Mouse (Mus musculus): ENCODE data around the gene 4930402H24Rik. TPM values are rescaled to one million over a fixed set of nuclear protein-coding genes. Genes with fewer than 3 reads are reported as not detected.
A peak's percentile ranks its signal among the peaks of the same experiment; 100 is the strongest.

4930402H24Rik gene
- 12.4 and 23.1 TPM in 2 replicates for polyA plus RNA-seq (2012; rRNA removed)

- peak; percentile 55 for DNase-seq (ENCODE audit: low read depth, low spot score)
- WGBS = 2% methylated on average over 50 of the region's 50 CpGs
Measured at GRCm38 (mm10) chr2:130905751-130906583, at the start of gene 4930402H24Rik, which contains the start of gene Atrn. Gene 4930402H24Rik (minus strand): TSS chr2:130906406. Gene Atrn (plus strand): TSS chr2:130906495.

DNA sequence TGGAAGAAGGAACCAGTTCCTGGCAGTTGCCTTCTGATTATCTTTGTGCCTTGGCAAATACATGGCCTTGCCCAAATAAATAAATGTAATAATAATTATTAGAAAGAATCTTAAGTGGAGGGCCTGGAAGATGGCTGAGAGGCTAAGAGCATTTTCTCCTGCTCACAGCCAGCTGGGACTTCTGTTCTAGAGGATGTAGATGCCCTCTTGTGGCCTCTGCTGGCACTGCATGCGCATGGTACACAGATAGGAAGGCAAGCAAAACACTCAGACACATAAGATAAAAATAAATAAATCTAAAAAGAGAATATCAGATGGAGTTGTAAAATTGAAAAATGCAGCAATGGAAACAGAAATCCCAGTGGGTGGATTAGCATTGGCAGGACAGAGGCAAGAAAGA is 44.3 kb upstream of the 4930402H24Rik start:
- peak; percentile 59 for DNase-seq (ENCODE audit: low read depth, low spot score)
- WGBS = 0% methylated on average over 1 of the region's 1 CpGs

GRCm38 (mm10) chr2:130949781-130950180 is 43.6 kb upstream of the 4930402H24Rik start:
- WGBS = 55% methylated on average over 2 of the region's 2 CpGs
- DNase-seq (ENCODE audit: low read depth, low spot score) = no peak

- WGBS = 88% methylated on average over 12 of the region's 12 CpGs
- no peak for DNase-seq (ENCODE audit: low read depth, low spot score)
Measured at GRCm38 (mm10) chr2:130932865-130933264, 26.7 kb upstream of the 4930402H24Rik start.

DNA sequence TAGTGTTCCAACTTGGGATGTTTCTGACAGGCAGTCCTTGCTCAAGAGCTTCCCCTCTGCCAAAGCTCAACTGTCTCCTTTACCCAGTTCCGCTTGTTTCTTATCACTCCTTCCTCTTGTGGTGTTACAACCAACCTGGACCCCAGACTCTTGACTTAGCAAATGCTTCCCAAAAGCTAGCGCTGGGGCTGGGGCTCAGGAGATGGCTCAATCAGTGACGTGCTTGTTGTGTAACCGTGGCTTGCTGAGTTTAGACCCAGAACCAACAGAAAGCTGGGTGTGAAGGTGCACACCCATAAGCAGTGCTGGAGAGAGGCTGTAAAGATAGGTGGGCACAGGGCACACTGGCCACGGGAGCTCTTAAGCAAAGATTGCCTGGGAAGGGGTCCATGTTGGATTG is 23.8 kb upstream of the 4930402H24Rik start:
- 49% methylated on average over 5 of the region's 5 CpGs for WGBS
- no peak for DNase-seq (ENCODE audit: low read depth, low spot score)

GRCm38 (mm10) chr2:130928530-130928929 is 22.3 kb upstream of the 4930402H24Rik start:
- DNase-seq (ENCODE audit: low read depth, low spot score) = no peak

GRCm38 (mm10) chr2:130928031-130928430 is 21.8 kb upstream of the 4930402H24Rik start:
- DNase-seq (ENCODE audit: low read depth, low spot score) = no peak
- WGBS = 35% methylated on average over 4 of the region's 4 CpGs

GRCm38 (mm10) chr2:130924950-130925349 is 18.7 kb upstream of the 4930402H24Rik start:
- DNase-seq (ENCODE audit: low read depth, low spot score) = no peak
- 35% methylated on average over 2 of the region's 2 CpGs for WGBS

GRCm38 (mm10) chr2:130919062-130919593 is 12.9 kb upstream of the 4930402H24Rik start:
- WGBS = 49% methylated on average over 5 of the region's 5 CpGs
- DNase-seq (ENCODE audit: low read depth, low spot score) = no peak

DNA sequence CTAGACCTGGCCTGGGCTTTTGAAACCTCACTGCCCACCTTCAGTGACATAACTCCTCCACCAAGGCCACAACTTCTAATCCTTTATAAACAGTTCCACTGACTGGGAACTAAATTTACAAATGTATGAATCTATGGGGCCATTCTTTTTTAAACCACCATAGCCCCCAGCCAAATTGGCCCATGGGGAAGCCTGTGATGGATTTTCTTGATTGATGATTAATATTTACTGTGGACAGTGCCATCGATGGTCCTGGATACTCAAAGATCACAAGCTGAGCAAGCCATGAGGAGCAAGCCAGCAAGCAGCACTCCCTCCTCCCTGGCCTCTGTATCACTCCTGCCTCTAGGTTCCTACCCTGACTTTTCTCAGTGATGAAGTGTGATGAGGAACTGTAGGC is 11.5 kb upstream of the 4930402H24Rik start:
- no peak for DNase-seq (ENCODE audit: low read depth, low spot score)
- 94% methylated on average over 1 of the region's 1 CpGs for WGBS

- no peak for DNase-seq (ENCODE audit: low read depth, low spot score)
- 45% methylated on average over 3 of the region's 3 CpGs for WGBS
Measured at GRCm38 (mm10) chr2:130916521-130917147, 10.4 kb upstream of the 4930402H24Rik start.

GRCm38 (mm10) chr2:130914873-130915272 is 8.7 kb upstream of the 4930402H24Rik start:
- 94% methylated on average over 1 of the region's 1 CpGs for WGBS
- no peak for DNase-seq (ENCODE audit: low read depth, low spot score)

DNA sequence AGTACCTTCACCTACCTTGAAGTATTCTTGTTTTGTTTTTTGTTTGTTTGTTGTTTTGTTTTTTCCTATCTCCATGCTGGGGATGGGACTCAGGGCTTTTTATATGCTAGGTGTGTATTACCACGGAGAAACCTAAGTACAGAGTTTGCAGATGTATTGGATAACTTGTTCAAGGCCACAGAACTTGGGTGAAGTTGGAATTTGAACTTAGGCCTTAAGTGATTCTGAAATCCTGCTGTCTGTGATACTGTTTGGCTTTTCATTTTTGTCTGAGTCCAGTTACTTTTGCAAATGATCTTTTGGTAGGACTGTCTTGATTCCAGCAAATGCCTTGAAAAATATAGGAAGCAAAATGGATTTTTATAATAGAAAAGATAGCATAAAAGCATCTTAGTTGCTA is 5.5 kb upstream of the 4930402H24Rik start:
- DNase-seq (ENCODE audit: low read depth, low spot score) = no peak
- 31% methylated on average over 1 of the region's 1 CpGs for WGBS

DNA sequence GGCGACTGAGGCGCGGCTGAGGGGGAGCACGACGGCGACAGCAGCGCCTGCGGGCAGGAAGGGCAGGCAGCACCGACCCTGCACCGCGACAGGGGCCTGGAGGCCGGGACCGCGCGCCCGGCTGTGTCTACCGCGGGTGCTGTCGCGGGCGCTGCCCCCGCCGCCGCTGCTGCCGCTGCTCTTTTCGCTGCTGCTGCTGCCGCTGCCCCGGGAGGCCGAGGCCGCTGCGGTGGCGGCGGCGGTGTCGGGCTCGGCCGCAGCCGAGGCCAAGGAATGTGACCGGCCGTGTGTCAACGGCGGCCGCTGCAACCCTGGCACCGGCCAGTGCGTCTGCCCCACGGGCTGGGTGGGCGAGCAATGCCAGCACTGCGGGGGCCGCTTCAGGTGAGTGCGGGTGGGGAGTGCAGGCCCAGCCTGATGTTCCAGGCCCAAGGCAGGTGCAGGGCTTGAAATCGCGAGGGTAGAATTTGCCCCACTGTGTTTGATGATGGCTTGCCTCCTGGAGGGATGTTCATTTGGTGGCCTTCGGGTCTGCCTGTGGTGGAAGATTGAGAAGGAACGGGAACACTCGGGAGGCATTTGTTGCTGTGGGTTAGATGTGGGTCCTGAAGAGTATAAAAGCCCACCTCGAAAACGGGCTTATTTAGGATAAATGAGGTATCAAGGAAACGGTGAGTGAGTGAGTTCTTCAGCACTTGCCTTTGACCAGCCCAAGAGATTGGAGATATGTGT is 544 bp upstream of the 4930402H24Rik start:
- DNase-seq (ENCODE audit: low read depth, low spot score) = no peak
- WGBS = under 1% methylated on average over 51 of the region's 58 CpGs

GRCm38 (mm10) chr2:130898783-130899182 is 7.4 kb downstream of the 4930402H24Rik start:
- DNase-seq (ENCODE audit: low read depth, low spot score) = peak; percentile 32
- 26% methylated on average over 2 of the region's 2 CpGs for WGBS

DNA sequence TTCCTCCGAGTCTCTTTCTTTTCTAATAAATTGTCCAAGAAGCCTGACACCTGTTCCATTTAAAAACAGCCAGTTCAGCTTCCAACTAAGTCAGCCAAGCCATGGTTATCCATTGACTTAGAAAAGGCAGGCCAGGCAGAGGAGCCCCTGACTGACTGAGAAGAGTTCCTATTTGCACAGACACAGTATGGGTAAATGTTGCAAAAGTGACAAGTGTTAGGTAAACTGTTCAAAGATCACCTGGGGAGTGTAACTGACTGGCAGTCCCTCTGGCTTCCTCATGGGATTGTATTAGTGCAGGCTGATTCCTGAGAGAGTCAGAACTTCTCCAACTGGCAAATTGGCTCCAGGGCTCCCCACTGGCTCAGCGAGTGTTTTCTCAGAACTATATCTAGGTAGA is 8.3 kb downstream of the 4930402H24Rik start:
- DNase-seq (ENCODE audit: low read depth, low spot score) = no peak
- 31% methylated on average over 2 of the region's 2 CpGs for WGBS

DNA sequence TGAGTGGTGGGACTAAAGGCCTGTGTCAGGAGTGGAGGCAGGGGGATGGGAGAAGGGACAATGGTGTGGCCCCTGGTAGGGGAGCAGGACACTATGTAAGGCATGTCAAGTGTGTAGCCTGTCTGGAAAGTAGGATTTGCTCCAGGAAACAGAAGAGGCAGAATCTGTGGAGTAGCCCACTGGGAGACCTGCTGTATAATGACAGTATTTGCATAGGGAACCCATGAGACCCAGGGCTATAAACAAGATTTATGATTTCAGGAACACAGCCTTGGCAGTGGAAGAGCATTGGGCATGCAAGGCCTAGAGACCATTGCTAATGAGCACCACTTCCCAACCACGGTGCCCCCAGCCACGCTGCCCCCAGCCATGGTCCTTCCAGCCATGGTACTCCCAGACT is 9.3 kb downstream of the 4930402H24Rik start:
- 46% methylated on average over 2 of the region's 2 CpGs for WGBS
- DNase-seq (ENCODE audit: low read depth, low spot score) = no peak

DNA sequence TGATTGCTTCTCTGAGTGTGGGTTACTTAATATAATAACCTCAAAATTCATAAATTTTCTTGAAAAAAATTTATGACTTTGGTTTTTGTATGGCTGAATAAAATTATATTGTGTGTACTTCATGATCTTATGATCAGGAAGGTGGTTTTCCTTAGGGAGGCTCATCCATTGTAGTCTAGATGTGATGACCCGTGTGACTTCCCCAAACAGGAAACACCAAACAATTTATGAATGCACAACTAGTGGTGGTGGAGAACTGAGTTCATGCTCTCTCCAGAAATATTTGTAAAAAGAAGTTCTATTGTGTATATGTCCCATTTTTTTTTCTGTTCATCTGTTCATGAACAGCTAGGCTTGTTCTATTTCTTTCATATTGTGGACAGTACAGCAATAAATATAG is 18.8 kb downstream of the 4930402H24Rik start:
- 70% methylated on average over 1 of the region's 1 CpGs for WGBS
- no peak for DNase-seq (ENCODE audit: low read depth, low spot score)

- no peak for DNase-seq (ENCODE audit: low read depth, low spot score)
Measured at GRCm38 (mm10) chr2:130886983-130887382, 19.2 kb downstream of the 4930402H24Rik start.

GRCm38 (mm10) chr2:130877376-130877775 is 28.8 kb downstream of the 4930402H24Rik start:
- WGBS = 81% methylated on average over 3 of the region's 3 CpGs
- no peak for DNase-seq (ENCODE audit: low read depth, low spot score)
